Mouse (Mus musculus) urinary bladder, postnatal 0 days (tissue): ENCODE data around the gene Gm20888. TPM values are rescaled to one million over a fixed set of nuclear protein-coding genes. Genes with fewer than 3 reads are reported as not detected.

Source experiments
- polyA plus RNA-seq: library from polyadenylated mRNA; unstranded; fragments of >200 nt; fragmentation: Nextera tagmentation; extraction: Ambion mirVana; gene quantifications from 2 replicates; pipeline ENCODE4 v1.2.1, GENCODE M21; 2015

The Gm20888 gene
- polyA plus RNA-seq = not detected in 2 replicates

DNA sequence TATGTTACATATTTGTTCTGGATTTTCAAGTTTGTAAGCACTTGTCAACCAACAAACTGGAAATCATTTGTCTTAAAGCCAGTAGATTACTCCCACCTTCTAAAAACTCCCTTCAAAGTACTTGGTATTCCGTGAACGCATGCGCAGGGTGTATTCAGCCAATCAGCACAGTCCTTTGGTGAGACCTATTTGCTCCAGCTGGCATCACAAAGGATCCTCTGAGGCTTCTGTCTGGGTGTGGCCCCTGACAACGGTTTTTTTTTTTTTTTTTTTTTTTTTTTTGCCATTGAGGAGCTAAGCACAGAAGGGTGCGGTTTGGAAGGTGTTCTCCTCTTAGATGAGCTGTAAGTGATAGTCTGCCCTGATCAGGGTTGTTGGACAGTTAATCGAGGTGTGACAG lies at the start of gene Gm20888:
Gm20888 (plus strand) TSS at position 301 of the 400 bp plus-strand sequence.

Other genes with a start within 250 kb of the Gm20888 start
- not detected in 2 replicates for gene Gm21118, start 168.2 kb upstream of the Gm20888 start, polyA plus RNA-seq
- gene Gm29423, start 138.6 kb upstream of the Gm20888 start, polyA plus RNA-seq = not detected in 2 replicates
- gene Gm29644, start 138.5 kb upstream of the Gm20888 start, polyA plus RNA-seq = not detected in 2 replicates